Mouse (Mus musculus) spleen, adult 2 months (tissue): Measurements from ENCODE around the gene 6430628N08Rik.

ENCODE experiments used
- CTCF ChIP-seq: fragments of 200-500 bp; IDR thresholded peaks from 2 replicates; pipeline ENCODE4 v1.5.1; 2011; ENCODE audit warnings: mild to moderate bottlenecking, inconsistent platforms; ENCODE audit not compliant: insufficient read depth, insufficient read length, insufficient replicate concordance; ENCODE audit errors: extremely low read depth
- POLR2A ChIP-seq: fragments of 200-500 bp; IDR thresholded peaks from 2 replicates; pipeline ENCODE4 v1.6.1; 2011; ENCODE audit warnings: low read depth, low read length, inconsistent platforms

GRCm38 (mm10) chr4:115894281-115894680 lies 3.8 kb downstream of the 6430628N08Rik start:
- TF ChIP-seq CTCF (no peak), POLR2A (no peak)
